Mouse (Mus musculus) small intestine, adult 2 months (tissue): ENCODE measurements around the gene Ppcs. TPM values are rescaled to one million over a fixed set of nuclear protein-coding genes. Genes with fewer than 3 reads are reported as not detected.

Experiments
- H3K27ac ChIP-seq: fragments of 200-500 bp; 2 replicates; pipeline ENCODE4 v1.5.1; 2012; ENCODE audit warnings: low read depth, low read length, control low read depth, inconsistent platforms; ENCODE audit not compliant: insufficient read depth
- H3K27me3 ChIP-seq: fragments of 200-500 bp; 2 replicates; pipeline ENCODE4 v1.6.1; 2012; ENCODE audit warnings: mild to moderate bottlenecking, moderate library complexity, low read length, inconsistent platforms; ENCODE audit not compliant: control insufficient read depth, insufficient read depth
- H3K36me3 ChIP-seq: fragments of 200-500 bp; 2 replicates; pipeline ENCODE4 v1.6.1; 2012; ENCODE audit warnings: mild to moderate bottlenecking, low read length, control low read depth, inconsistent platforms; ENCODE audit not compliant: control insufficient read depth, insufficient read depth
- H3K4me1 ChIP-seq: fragments of 200-500 bp; 2 replicates; pipeline ENCODE4 v1.6.1; 2012; ENCODE audit warnings: low read length, inconsistent platforms, mixed read lengths; ENCODE audit not compliant: control insufficient read depth, insufficient read depth, insufficient read length
- H3K4me3 ChIP-seq: fragments of 200-500 bp; 2 replicates; pipeline ENCODE4 v1.5.1; 2012; ENCODE audit warnings: low read depth, mild to moderate bottlenecking, control low read depth, inconsistent platforms, low read length, moderate library complexity
- CTCF ChIP-seq: fragments of 200-500 bp; IDR thresholded peaks from 2 replicates; pipeline ENCODE4 v1.5.1; 2012; ENCODE audit warnings: low read depth, mild to moderate bottlenecking, control low read depth, inconsistent platforms, low read length, moderate library complexity, mixed read lengths; ENCODE audit not compliant: insufficient replicate concordance, insufficient read length; ENCODE audit errors: extremely low read depth
- POLR2A ChIP-seq: fragments of 200-500 bp; IDR thresholded peaks from 2 replicates; pipeline ENCODE4 v1.6.1; 2012; ENCODE audit warnings: low read depth, mild to moderate bottlenecking, control low read depth, inconsistent platforms, low read length, moderate library complexity
- WGBS: fragments of 180-500 bp; shearing (Covaris S2); methylation state at CpG from one replicate; pipeline ENCODE4 v1.1.7; 2018; 5-methylcytosine and 5-hydroxymethylcytosine counted together
- polyA plus RNA-seq: library from polyadenylated mRNA; depleted of rRNA; stranded (reverse); fragments of >200 nt; gene quantifications from 2 replicates; pipeline ENCODE4 v1.2.3, GENCODE M21; 2012

The Ppcs gene
- polyA plus RNA-seq, 1 experiment, result 24.7 TPM

DNA sequence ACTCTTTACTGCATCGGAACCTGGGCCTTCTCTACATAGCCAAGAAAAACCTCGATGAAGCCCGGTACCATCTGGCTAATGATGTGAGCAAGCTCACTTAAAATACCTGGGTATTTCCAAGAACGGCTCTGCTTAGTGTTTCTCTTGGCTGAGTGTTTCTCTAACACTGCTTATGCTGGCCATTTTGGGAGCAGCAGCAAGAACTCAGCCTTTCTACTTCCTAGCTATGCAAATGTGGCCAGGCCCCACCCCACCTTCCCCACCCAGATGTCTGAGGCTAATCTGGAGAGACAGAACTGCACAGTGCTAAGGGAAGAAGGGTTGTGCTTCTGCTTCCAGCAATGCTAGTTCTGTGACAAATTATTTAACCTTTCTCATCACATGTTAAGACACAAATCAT, 19.6 kb upstream of the Ppcs start:
- Histone ChIP-seq H3K36me3 (no peaks in the 10 kb centered on the region), H3K27ac (no peak overlapping the region), H3K27me3 (no peaks in the 10 kb centered on the region), H3K4me3 (no peak overlapping the region), H3K4me1 (no peaks in the 10 kb centered on the region)
- WGBS, result 90% methylated on average over 4 of the region's 4 CpGs
- TF ChIP-seq POLR2A, result no peak
- no peak for TF ChIP-seq CTCF

DNA sequence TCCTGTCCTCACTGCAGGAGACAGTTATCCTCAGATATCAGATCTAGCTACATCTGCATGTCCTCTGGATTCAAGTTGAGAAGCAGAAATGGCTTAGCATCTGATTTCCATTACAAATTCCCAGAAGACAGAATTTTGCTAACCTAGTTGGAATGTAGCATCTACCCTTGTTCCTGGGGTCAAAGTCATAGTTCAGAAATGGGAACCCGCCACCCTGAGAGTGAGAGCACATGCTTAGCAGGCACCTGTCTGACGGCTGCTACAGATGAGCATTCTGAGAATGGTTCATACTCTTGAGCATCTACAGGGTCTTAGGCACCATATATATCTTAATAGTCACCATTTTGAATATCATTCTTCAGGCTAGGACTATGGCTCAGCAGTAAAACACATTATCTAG, 15.7 kb upstream of the Ppcs start:
- TF ChIP-seq CTCF (no peak), POLR2A (no peak)
- H3K27ac ChIP-seq, result no peak overlapping the region

DNA sequence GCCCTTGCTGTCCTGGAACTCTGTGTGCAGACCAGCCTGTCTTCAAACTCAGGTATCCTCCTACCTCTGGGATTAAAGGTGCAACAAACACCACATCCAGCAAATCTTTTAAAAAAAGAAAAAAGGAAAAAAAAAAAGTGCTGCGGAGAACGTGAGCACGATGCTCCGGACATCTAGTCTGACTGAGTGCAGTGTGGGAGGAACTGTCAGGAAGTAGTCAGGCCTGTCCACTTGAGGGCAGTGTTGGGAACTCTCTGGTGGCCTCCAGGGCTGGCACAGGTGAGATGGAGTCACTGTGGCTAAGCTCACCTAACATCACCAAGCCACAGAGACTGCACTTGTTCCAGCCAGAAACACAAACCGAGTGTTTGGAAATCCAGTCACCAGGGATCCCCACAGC, 8.5 kb upstream of the Ppcs start:
- no peak for TF ChIP-seq POLR2A
- TF ChIP-seq CTCF, result peak; percentile 70; the same call in 1 of the 2 replicates
- 19% methylated on average over 5 of the region's 5 CpGs for WGBS
- H3K4me3 ChIP-seq, result no peak overlapping the region
- H3K27ac ChIP-seq, result no peak overlapping the region
- no peaks in the 10 kb centered on the region for H3K27me3 ChIP-seq
- 0 out of 2 replicates have a peak, but pooled peaks cover 2% of the 10 kb centered on the region for H3K4me1 ChIP-seq
- no peaks in the 10 kb centered on the region for H3K36me3 ChIP-seq

More for the DNA sequence above, 15.7 kb upstream of the Ppcs start:
- 89% methylated on average over 2 of the region's 2 CpGs for WGBS
- Histone ChIP-seq H3K27me3 (no peaks in the 10 kb centered on the region), H3K36me3 (no peaks in the 10 kb centered on the region), H3K4me1 (no peaks in the 10 kb centered on the region), H3K4me3 (no peak overlapping the region)

DNA sequence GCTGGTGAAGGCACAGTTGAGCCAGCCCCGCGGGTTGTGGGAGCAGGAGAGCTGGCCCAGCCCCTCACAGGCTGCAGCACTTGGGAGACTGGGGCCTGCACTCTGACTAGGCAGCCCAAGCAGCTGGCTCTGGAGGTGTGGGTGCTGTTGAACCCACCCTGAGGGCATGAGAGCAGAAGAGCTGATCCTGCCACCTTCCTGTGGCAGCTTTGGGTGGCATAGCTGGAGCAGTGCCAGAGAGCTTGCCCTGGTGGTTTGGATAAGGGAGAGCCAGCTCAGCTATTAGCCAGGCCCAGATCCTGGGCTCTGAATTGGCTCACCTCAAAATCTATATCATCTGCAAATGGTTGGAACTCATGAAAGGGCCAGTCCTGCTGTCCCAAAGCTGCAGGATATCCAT, 5.5 kb upstream of the Ppcs start:
- Histone ChIP-seq H3K36me3 (no peaks in the 10 kb centered on the region), H3K27ac (no peak overlapping the region), H3K27me3 (no peaks in the 10 kb centered on the region), H3K4me1 (peaks cover 8% of the 10 kb centered on the region), H3K4me3 (no peak overlapping the region)
- 70% methylated on average over 2 of the region's 2 CpGs for WGBS
- TF ChIP-seq POLR2A, result no peak

DNA sequence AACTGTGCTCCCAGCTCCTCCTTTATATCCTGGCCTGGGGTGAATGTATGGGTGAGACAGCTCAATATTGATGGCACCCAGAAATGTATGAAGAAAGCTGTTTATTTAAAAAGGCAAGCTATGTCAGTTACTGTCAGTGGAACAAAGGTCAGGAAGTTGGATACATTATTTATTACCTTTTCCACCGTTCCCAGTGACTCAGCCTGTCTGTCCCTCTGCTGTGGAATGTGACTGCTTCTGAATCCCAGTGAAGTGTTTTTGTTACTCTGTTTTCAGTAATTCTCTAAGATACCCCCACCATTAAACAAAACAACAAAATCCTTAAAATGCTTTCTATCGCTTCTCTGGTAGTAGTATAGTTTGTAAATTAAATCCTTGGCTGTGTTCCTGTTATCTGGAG, 3.4 kb upstream of the Ppcs start:
- WGBS, result 28% methylated on average over 2 of the region's 2 CpGs
- Histone ChIP-seq H3K4me3 (no peak overlapping the region), H3K4me1 (peaks cover 11% of the 10 kb centered on the region), H3K36me3 (no peaks in the 10 kb centered on the region), H3K27ac (no peak overlapping the region), H3K27me3 (no peaks in the 10 kb centered on the region)
- TF ChIP-seq POLR2A, result no peak
- no peak for TF ChIP-seq CTCF

DNA sequence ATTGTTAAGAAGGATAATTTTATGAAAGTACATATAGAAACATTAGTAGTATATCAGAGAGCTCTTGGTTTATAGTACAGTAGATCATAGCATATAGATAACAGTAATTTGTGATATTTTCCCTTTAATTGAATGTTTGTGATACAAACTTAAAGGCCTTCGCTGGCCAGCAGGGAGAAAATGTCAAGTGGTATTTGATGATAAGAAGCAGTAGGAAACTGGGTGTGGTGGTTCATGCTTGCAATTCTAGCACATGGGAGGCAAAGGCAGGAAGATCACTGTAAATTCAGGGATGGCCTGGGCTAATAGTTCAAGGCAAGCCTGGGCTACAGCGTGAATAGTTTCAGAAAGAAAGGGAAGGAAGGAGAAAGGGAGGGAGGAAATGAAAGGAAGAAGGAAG, 2.9 kb upstream of the Ppcs start:
- Histone ChIP-seq H3K36me3 (no peaks in the 10 kb centered on the region), H3K27me3 (no peaks in the 10 kb centered on the region), H3K4me3 (no peak overlapping the region), H3K27ac (no peak overlapping the region), H3K4me1 (peaks cover 11% of the 10 kb centered on the region)
- TF ChIP-seq CTCF (no peak), POLR2A (no peak)
- 79% methylated on average over 2 of the region's 2 CpGs for WGBS

DNA sequence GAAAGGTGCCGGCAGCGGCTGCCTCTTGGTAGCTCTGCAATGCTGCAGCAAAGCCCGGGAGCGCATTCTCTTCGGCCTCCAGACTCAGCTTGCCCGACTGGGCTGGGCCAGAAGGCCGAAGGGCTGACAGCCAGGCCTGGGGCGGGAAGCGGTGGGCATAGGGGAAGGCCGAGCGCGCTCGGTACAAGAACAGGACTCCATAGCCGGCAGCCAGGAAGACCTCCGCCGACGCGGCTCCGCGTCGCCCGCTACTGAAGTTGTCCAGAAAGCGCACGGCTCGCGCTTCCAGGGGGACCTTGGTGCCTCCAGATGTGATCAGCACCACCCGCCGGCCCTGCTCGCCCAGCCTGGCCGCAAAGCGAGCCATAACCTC, 313 bp downstream of the Ppcs start:
- Histone ChIP-seq H3K4me3 (peak overlapping the region; percentile 79), H3K4me1 (peaks cover 11% of the 10 kb centered on the region), H3K27ac (peak overlapping the region; percentile 97), H3K36me3 (peaks cover 5% of the 10 kb centered on the region; the same call in 1 of the 2 replicates), H3K27me3 (no peaks in the 10 kb centered on the region)
- TF ChIP-seq POLR2A, result no peak
- TF ChIP-seq CTCF, result no peak
- under 1% methylated on average over 31 of the region's 31 CpGs for WGBS

DNA sequence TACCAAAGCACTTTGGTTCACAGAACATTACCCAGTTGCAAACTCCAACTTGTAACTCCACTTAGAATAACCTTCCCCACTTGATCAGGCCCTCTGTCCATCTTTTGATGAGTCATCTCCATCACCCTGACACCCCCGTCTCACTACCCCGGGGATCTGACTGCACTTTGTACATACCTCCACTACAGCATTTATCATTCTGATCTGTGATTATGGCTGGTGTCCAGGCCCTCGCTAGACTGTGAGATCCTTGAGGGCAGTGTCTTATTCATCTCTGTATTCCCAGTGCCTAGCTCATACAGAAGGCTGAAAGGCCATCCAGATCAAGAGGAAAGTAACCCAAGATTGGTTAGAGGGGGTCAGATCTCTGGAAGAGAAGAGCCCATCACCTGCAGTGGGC, 1.0 kb downstream of the Ppcs start:
- H3K27ac ChIP-seq, result peak overlapping the region; percentile 97; the same call in 1 of the 2 replicates
- H3K36me3 ChIP-seq, result peaks cover 5% of the 10 kb centered on the region; the same call in 1 of the 2 replicates
- peaks cover 10% of the 10 kb centered on the region for H3K4me1 ChIP-seq
- 10% methylated on average over 3 of the region's 3 CpGs for WGBS
- no peaks in the 10 kb centered on the region for H3K27me3 ChIP-seq
- peak overlapping the region; percentile 79 for H3K4me3 ChIP-seq
- TF ChIP-seq POLR2A (no peak), CTCF (no peak)
